Mouse (Mus musculus): Measurements from ENCODE around the gene Gstp3.

Gstp3 gene

DNA sequence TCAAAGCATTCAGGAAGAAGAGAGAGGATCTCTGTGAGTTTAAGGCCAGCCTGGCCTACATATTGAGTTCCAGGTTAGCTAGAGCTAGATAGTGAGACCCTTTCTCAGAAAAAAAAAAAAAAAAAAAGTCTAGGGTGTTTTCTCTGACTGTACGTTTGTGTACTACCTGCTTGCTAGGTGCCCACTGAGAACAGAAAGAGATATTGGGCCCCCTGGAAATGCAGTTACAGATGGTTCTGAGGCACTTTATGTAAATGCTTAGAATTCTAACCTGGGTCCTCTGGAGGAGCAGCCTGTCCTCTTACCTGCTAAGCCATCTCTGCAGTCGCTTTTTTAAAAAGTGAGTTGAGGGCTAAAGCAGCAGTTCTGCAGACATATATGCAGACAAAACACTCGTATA lies 36.4 kb upstream of the Gstp3 start:
- ChIA-PET POLR2A (interaction anchor here (0.6 to 3.3 kb wide), 9 partner anchors 12 to 642 kb away, joined by 3 to 19 read pairs (median 5); partner anchors contain the start of genes Gm49405 (in 1 of the 4) and Nudt8 (in 1 of the 4)), CTCF (interaction anchor here in 3 of 4 experiments (0.6 to 3.1 kb wide), 6 partner anchors 11 to 950 kb away, joined by 3 to 23 read pairs (median 8); no protein-coding TSS in a partner anchor)

DNA sequence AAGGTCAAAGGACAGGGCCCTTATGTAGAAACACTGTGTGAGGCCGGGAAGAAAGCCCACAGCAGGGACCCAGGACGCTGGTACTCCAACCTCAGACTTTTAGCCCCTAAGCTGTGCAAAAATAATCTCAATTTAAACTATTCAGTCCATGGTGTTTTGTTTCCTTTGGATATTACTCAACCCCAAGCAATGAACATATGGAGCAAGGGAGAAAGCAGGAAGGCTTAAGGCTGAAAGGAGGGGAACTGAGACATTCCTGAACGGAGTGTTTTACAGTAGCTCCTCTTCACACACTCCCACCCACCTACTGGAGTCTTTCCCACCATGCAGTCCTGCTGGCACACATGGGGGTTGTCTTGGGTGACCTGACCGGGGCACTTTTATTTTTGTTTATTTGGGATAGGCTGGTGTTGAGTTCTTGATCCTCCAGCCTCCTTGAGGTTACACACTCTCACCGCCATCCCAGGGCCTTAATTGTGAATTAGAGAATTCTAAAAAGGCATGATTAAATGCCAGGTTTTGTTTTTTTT lies 35.5 kb upstream of the Gstp3 start:
- ChIA-PET POLR2A (interaction anchor here (0.5 to 3.3 kb wide), 21 partner anchors 8 to 137 kb away, joined by 3 to 19 read pairs (median 4); partner anchors contain the start of genes Gm49405 (in 1 of the 4), Gstp2 (in 1 of the 4), Nudt8 (in 1 of the 4) and Pold4 (in 1 of the 4)), CTCF (interaction anchor here (0.6 to 3.1 kb wide), 11 partner anchors 10 to 918 kb away, joined by 3 to 11 read pairs (median 3); partner anchors contain the start of genes AC109138.7 (in 1 of the 4), Aip (in 1 of the 4) and Clcf1 (in 1 of the 4))

DNA sequence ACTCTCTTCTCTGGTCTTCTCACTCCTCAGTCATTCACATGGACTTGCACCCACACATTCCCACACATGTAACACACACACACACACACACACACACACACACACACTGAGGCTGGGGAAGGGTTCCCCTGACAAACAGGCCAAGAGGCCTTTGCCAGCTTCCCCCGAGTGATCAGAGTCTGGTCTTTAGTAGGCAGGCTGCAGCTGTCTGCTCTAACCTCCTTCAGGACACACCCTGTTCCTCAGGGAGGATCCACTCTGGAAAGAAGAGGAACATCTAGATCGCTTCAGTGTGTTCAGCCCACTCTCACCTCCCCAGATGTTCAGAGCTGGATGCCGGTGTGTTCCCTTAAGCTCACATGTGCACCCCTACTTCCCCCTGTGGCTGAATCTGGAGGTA lies 35.0 kb upstream of the Gstp3 start:
- ChIA-PET POLR2A (interaction anchor here (0.5 to 3.3 kb wide), 23 partner anchors 8 to 188 kb away, joined by 3 to 19 read pairs (median 4); partner anchors contain the start of genes Aip (in 1 of the 4), Ankrd13d (in 1 of the 4), Gm49405 (in 1 of the 4) and Gstp2 (in 1 of the 4)), CTCF (interaction anchor here in 3 of 4 experiments (0.6 to 3.1 kb wide), 8 partner anchors 9 to 345 kb away, joined by 3 to 11 read pairs (median 3); partner anchors contain the start of genes AC109138.7 (in 1 of the 3), Aip (in 1 of the 3) and Clcf1 (in 1 of the 3))

DNA sequence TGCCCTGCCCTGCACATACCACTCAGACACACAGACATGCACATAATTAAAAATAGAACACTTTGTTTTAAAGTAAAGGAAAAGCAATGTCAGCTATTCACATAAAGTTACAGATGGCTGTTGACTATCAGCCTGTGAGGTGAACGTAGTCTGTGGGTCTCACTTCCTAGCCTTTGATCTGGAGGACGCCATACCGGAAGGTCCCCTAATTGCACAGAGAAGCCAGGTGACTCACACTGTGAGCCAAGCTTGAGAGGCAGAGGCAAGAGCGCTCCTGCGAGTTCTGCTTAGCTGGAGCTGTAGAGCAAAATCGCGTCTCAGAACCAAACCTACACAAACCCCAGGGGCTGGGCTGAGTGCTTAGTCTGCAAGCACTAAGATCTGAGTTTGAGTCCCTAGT lies 34.4 kb upstream of the Gstp3 start:
- POLR2A ChIA-PET = interaction anchor here in 3 of 4 experiments (0.8 to 3.3 kb wide), 22 partner anchors 8 to 189 kb away, joined by 3 to 19 read pairs (median 4); partner anchors contain the start of genes Aip (in 1 of the 3), Ankrd13d (in 1 of the 3), Gstp1 (in 1 of the 3) and Gstp2 (in 1 of the 3)
- CTCF ChIA-PET = interaction anchor here in 3 of 4 experiments (0.6 to 3.1 kb wide), 5 partner anchors 9 to 140 kb away, joined by 3 to 11 read pairs (median 4); partner anchors contain the start of gene Aip (in 1 of the 3)

DNA sequence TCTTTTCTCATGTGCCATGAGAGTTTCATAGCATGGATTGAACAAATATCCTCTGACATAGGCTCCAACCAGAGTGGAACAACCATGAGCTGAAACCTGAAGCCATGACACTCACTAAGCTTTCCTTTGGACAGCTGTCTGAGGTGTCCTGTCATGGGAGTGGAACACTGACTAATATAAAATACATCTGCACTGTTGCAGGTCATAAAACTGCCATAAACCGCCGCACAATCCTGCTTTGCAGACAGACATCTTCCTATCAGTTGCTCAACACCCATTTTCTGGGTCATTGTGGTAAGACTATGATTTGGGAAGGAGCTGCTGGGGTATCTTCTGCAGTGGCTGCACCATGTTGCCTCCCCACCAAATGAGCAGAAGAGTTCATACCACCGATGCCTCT lies 33.4 kb upstream of the Gstp3 start:
- ChIA-PET POLR2A (interaction anchor here in 2 of 4 experiments (0.8 to 3.3 kb wide), 12 partner anchors 9 to 139 kb away, joined by 3 to 19 read pairs (median 4); partner anchors contain the start of genes Aip (in 1 of the 2), Gstp1 (in 1 of the 2), Gstp2 (in 1 of the 2) and Ndufv1 (in 1 of the 2)), CTCF (interaction anchor here in 3 of 4 experiments (0.6 to 1.3 kb wide), 5 partner anchors 9 to 80 kb away, joined by 3 to 5 read pairs (median 3); partner anchors contain the start of gene Ndufv1 (in 1 of the 3))

DNA sequence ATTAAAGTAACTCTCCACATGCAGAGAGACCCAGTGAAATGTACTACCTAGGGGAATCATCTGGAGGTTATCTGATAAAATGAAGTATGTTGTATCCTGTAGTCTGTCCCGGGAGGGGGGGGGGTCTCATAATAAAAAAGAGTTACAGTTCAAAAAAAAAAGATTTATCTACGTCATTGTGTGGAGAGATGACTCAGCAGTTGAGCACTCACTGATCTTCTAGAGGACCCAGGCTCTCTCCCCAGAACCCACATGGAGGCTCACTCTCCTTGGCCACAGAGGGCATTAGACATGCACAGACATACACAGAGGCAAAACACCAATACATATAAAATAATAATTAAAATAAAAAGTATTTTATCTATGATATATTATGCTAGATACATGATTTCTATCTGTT lies 32.0 kb upstream of the Gstp3 start:
- POLR2A ChIA-PET = interaction anchor here in 1 of 4 experiments (1.0 kb wide), 1 partner anchor 34 kb away, joined by 4 read pairs; the partner anchor contains the start of gene Aip
- CTCF ChIA-PET = interaction anchor here in 1 of 4 experiments (0.7 kb wide), 1 partner anchor 350 kb away, joined by 3 read pairs; no protein-coding TSS in a partner anchor

DNA sequence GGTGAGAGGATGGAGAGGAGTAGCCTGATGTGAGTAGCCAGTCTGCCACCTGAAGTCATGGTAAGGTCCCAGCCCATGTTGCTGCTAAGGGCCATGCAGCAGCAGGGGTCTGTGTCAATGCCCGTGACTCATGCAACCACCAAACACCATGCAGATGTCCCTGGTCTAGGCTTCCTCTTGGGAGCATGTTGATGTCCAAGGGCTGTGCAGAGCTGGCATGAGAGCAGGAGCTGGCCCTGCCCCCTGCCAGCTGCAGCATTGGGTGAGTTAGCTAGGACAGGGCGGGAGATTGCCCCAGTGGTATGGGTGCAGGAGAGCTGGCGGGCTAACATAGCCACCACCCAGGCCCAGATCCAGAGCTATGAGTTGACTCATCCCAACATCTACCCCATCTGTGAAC lies 31.1 kb upstream of the Gstp3 start:
- POLR2A ChIA-PET = interaction anchor here in 3 of 4 experiments (0.5 to 1.2 kb wide), 6 partner anchors 9 to 178 kb away, joined by 3 to 4 read pairs (median 4); partner anchors contain the start of gene Aip (in 1 of the 3)
- CTCF ChIA-PET = interaction anchor here in 1 of 4 experiments (1.1 kb wide), 1 partner anchor 116 kb away, joined by 4 read pairs; no protein-coding TSS in a partner anchor

DNA sequence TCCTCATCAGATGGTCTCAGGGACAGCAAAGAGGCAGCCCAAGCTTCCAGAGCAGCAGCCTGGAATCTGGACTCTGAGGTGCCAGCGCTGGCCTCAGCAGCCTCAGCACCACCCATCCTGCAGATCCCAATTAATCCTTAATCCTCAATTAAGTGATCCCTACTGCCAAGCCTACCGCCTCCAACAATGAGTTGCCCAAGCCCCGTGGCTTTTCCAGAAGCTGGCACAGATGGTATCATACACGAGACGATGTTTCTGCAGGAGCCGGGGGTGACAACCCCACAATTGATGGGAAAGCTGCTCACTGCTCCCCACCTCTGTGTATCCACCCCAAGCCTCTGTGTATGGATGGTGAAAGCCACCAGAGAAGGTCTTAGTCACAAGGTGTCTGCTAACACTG lies 29.8 kb upstream of the Gstp3 start:
- ChIA-PET POLR2A (interaction anchor here in 3 of 4 experiments (1.0 to 1.7 kb wide), 6 partner anchors 8 to 159 kb away, joined by 3 to 7 read pairs (median 4); partner anchors contain the start of genes Cdk2ap2 (in 2 of the 3) and Rad9a (in 1 of the 3)), CTCF (interaction anchor here in 2 of 4 experiments (0.6 to 1.5 kb wide), 4 partner anchors 10 to 435 kb away, joined by 3 read pairs; partner anchors contain the start of gene Pitpnm1 (in 1 of the 2))

DNA sequence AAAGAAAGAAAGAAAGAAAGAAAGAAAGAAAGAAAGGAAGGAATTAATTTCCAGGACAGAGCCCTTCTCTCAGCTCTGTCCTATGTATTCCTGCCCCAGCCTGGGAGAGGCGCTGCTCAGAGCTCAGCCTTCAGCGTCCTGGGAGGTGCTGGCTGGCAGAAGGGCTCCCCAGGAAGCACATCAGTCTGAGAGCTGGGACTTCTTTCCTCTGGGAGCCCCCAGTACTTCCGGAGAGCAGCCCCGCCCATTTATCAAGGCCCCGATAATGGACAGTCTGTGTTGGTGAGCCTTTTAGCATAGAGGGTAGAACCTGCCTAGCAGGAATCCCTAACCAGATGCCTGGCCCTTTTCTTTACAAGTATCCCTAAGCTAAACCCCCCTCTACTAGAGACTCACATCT lies 28.8 kb upstream of the Gstp3 start:
- CTCF ChIA-PET = interaction anchor here in 1 of 4 experiments (1.4 to 1.5 kb wide), 2 partner anchors 8 to 37 kb away, joined by 3 to 4 read pairs; no protein-coding TSS in a partner anchor

DNA sequence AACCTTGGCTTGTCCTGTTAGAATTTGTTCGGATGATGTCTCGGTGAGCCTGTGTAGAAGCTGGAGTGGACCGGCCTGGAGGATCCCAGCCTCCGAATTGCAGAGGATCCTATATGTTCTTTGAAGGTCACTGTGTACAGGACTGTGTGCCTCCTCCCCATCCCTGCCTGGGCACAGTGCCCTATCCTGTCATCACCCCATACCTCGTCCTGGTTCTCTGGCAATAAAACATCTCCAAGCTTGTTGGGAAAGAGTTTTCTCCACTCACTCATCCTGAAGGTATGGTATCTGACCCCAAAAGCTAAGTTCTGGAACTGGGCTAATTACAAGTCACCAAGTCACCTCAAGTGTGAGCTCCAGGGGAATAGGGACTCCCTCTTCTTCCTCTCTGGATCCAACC lies 27.7 kb upstream of the Gstp3 start:
- POLR2A ChIA-PET = interaction anchor here in 2 of 4 experiments (1.6 to 2.0 kb wide), 3 partner anchors 27 to 31 kb away, joined by 3 to 7 read pairs (median 4); partner anchors contain the start of gene Gstp3 (in 2 of the 2)

More for the DNA sequence above, 28.8 kb upstream of the Gstp3 start:
- POLR2A ChIA-PET = interaction anchor here in 3 of 4 experiments (0.6 to 1.7 kb wide), 9 partner anchors 9 to 158 kb away, joined by 3 to 7 read pairs (median 4); partner anchors contain the start of genes Cdk2ap2 (in 2 of the 3), Gstp3 (in 1 of the 3), Ndufv1 (in 1 of the 3) and Rad9a (in 1 of the 3)

DNA sequence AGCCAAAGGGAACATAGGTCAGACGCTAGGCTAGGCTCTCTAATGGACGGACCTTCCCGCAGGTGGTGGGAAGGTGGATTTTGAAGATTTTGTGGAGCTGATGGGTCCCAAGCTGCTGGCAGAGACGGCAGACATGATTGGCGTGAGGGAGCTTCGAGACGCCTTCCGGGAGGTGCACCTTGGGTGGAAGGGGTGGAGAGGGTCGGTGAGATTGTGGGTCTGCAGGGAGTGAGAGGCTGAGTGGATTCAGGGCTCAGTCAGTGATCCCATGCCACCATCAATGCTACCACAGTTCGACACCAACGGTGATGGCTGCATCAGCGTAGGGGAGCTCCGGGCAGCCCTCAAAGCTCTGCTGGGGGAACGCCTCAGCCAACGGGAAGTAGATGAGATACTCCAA lies 26.8 kb upstream of the Gstp3 start:
- POLR2A ChIA-PET = interaction anchor here in 3 of 4 experiments (0.6 to 6.7 kb wide), 11 partner anchors 9 to 951 kb away, joined by 3 to 45 read pairs (median 4); partner anchors contain the start of genes Cdk2ap2 (in 3 of the 3), Gstp3 (in 2 of the 3) and Ankrd13d (in 1 of the 3)

More for the DNA sequence above, 27.7 kb upstream of the Gstp3 start:
- CTCF ChIA-PET = interaction anchor here in 1 of 4 experiments (0.6 to 1.5 kb wide), 3 partner anchors 9 to 689 kb away, joined by 3 to 4 read pairs (median 3); no protein-coding TSS in a partner anchor

DNA sequence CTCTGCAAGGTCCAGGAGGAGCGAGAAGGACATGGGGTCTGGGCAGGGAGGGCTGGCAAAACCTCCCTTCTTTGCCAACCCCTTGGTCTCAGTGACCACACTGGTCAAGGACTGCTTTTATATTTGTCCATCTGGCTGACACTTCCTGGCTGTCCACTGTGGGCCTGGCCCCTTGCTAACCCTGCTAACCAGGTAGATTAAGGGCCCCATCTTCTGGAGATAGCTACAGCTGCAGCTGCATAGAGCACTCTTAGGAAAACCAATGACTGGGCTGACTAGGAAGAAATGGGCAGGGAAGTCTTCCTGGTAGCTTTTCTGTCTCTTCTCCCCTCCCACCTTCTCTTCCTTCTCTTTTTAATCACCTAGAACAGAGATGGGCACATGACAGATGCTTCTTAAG lies 25.6 kb upstream of the Gstp3 start:
- POLR2A ChIA-PET = interaction anchor here in 3 of 4 experiments (0.8 to 6.7 kb wide), 16 partner anchors 9 to 198 kb away, joined by 3 to 45 read pairs (median 4); partner anchors contain the start of genes Cdk2ap2 (in 3 of the 3), Ankrd13d (in 1 of the 3), Gstp2 (in 1 of the 3) and Gstp3 (in 1 of the 3)
- CTCF ChIA-PET = interaction anchor here (0.5 to 2.4 kb wide), 11 partner anchors 10 to 210 kb away, joined by 3 to 11 read pairs (median 3); partner anchors contain the start of genes Cdk2ap2 (in 1 of the 4) and Gstp2 (in 1 of the 4)

More for the DNA sequence above, 26.8 kb upstream of the Gstp3 start:
- CTCF ChIA-PET = interaction anchor here in 2 of 4 experiments (1.3 to 2.4 kb wide), 3 partner anchors 8 to 142 kb away, joined by 3 to 11 read pairs (median 5); no protein-coding TSS in a partner anchor

DNA sequence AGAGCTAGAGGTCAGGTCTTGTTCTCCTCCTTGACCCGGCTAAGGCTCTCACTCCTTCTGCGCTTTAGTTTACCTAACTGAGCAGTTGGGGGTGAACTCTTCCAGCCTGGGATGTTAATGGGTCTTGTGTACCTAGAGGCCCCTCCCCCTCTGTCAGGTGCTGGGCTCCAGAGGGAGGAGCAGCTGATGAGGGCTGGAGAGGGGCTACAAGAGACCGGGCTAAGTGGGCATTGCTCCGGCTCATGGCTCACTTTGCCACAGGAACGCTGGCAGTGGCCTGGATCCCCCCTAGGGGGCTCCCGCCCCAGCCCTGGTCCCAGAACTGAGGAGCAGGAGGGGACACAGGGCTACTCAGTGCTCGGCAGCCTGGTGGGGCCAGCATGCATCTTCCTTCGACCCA lies 24.5 kb upstream of the Gstp3 start:
- ChIA-PET POLR2A (interaction anchor here in 3 of 4 experiments (0.7 to 6.7 kb wide), 16 partner anchors 10 to 199 kb away, joined by 3 to 45 read pairs (median 4); partner anchors contain the start of genes Cdk2ap2 (in 3 of the 3), Ankrd13d (in 1 of the 3), Gstp2 (in 1 of the 3) and Rad9a (in 1 of the 3)), CTCF (interaction anchor here in 3 of 4 experiments (0.6 to 2.4 kb wide), 9 partner anchors 9 to 285 kb away, joined by 3 to 11 read pairs (median 4); partner anchors contain the start of gene Cdk2ap2 (in 1 of the 3))

DNA sequence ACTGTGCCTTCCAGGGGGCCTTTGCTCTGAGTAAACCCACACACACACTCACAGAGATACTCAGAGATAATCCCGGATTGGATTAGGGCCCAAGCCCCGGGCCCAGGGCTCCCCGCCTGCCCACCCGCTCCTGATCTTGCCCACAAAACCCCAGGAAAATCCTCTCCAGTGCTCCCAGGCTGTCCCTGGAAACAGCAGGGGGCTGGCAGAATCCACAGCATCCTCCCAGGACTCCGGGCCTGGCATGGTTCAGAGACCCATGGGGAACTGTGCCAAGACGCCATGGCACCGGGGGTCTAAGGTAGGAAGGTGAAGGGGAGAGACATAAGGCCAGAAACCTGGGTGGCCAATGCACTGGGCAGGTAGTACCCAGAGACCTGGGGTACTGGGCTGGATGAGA lies 23.9 kb upstream of the Gstp3 start:
- ChIA-PET CTCF (interaction anchor here in 3 of 4 experiments (0.6 to 1.7 kb wide), 8 partner anchors 9 to 373 kb away, joined by 3 to 10 read pairs (median 4); partner anchors contain the start of gene Cdk2ap2 (in 1 of the 3)), POLR2A (interaction anchor here in 3 of 4 experiments (0.6 to 6.7 kb wide), 11 partner anchors 11 to 147 kb away, joined by 3 to 45 read pairs (median 4); partner anchors contain the start of genes Cdk2ap2 (in 3 of the 3) and Rad9a (in 1 of the 3))

DNA sequence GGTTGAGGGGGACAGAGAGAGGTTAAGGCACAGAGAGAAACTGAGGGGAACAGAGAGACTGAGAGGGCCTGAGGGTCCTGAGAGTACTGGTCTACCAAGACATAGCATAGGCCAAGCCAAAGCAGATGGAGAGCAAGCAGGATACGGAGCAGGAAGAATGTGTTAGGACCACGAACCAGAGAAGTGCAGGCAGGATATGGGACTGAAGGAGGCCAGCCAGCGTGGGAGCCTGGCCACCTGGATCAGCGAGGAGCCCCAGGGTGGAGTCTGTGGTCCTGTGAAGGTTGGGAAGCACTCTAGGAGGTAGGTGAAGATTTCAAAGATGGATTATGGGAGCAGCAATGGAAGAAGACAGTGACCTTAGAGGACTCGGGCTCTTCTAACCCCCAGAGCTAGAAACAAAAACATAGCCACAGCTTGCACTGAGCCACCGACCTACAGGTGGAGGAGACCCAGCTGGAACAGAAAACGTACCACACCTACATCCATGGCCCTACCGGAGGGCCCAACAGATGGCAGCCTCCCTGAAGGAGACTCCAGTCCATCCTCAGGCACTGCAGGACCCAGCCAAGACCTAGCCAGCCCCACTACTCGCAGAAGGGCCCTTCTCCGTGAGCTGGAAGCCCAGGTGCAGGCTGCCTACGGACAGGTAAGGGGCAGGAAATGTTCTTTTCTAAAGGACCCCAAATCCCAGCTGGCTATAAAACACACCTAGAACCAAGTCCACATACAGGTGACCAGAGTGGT lies 23.0 kb upstream of the Gstp3 start:
- CTCF ChIA-PET = interaction anchor here in 2 of 4 experiments (0.6 to 1.2 kb wide), 2 partner anchors 8 to 374 kb away, joined by 3 read pairs; no protein-coding TSS in a partner anchor
- POLR2A ChIA-PET = interaction anchor here in 3 of 4 experiments (0.5 to 6.7 kb wide), 7 partner anchors 12 to 1005 kb away, joined by 3 to 45 read pairs (median 7); partner anchors contain the start of genes Cdk2ap2 (in 2 of the 3) and Ndufv1 (in 1 of the 3)

DNA sequence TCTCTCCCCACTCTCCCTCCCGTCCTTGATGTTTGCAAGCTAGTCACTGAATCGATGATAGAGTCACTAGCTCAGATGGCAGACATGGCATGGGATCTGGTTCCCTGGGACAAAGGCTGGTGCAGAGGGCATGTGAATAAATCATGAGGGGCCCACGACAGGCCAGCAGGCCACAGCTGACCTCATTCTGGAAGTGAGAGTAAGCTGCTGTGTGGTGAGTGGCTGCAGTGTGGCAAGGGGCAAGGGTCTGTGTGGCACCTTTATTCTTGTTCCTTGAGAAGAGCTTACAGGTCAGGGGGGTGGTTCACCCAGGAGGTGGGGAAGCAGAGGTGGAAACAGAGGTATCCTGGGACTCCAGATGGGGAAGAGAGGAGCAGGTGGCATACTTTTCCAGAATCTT lies 22.0 kb upstream of the Gstp3 start, which contains the start of gene Cabp2:
Gene Cabp2, plus strand, starts transcription at position 185 of the 400 bp plus-strand sequence.
- CTCF ChIA-PET = interaction anchor here in 1 of 4 experiments (0.8 kb wide), 1 partner anchor 29 kb away, joined by 3 read pairs; no protein-coding TSS in a partner anchor

More for the DNA sequence above, 22.0 kb upstream of the Gstp3 start, which contains the start of gene Cabp2:
- POLR2A ChIA-PET = interaction anchor here in 2 of 4 experiments (1.0 to 6.7 kb wide), 4 partner anchors 13 to 69 kb away, joined by 3 to 45 read pairs (median 5); partner anchors contain the start of genes Cdk2ap2 (in 1 of the 2) and Ndufv1 (in 1 of the 2)
